Comparison of ENCODE assay signal across 22 mouse cellular contexts in genomic region chr10:32796215-32796614, GRCm38 (mm10).
DNase-seq lines count a peak whose midpoint lies in the region; ATAC-seq and TF ChIP-seq lines count a peak whose summit lies in the region.
"Had no signal": no experiment of that assay in that cellular context is flagged by ENCODE, and none has a peak within 500 bp of the region (broad histone marks: within the 10 kb centered on the region; RNA-seq: fewer than 3 reads in every experiment).

No protein-coding gene starts in this region.

- WGBS in forebrain, embryonic 13.5 days: 71% methylated on average over 2 of the region's 2 CpGs
- WGBS in forebrain, embryonic 10.5 days: 68% methylated on average over 2 of the region's 2 CpGs

- H3K27ac ChIP-seq in forebrain, embryonic 13.5 days: no peak overlapping the region
- no peak overlapping the region for H3K27ac ChIP-seq in forebrain, embryonic 10.5 days
- H3K27ac ChIP-seq in left cerebral cortex, adult 2 months: no peak overlapping the region
- H3K27ac ChIP-seq: gastrocnemius, adult 2 months; hindbrain, embryonic 12.5 days; hindbrain, embryonic 15.5 days had no signal

- H3K4me2 ChIP-seq in forebrain, embryonic 13.5 days: no peak overlapping the region
- H3K4me2 ChIP-seq: heart, embryonic 11.5 days; hindbrain, embryonic 12.5 days; hindbrain, embryonic 15.5 days had no signal

- H3K9ac ChIP-seq in forebrain, embryonic 13.5 days: no peak overlapping the region
- H3K9ac ChIP-seq: hindbrain, embryonic 12.5 days; hindbrain, embryonic 15.5 days had no signal

- no peak overlapping the region for H3K4me3 ChIP-seq in forebrain, embryonic 13.5 days
- H3K4me3 ChIP-seq in forebrain, embryonic 10.5 days: no peak overlapping the region
- H3K4me3 ChIP-seq in left cerebral cortex, adult 2 months: no peak overlapping the region
- H3K4me3 ChIP-seq: gastrocnemius, adult 2 months; hindbrain, embryonic 12.5 days; hindbrain, embryonic 15.5 days had no signal

- no peaks in the 10 kb centered on the region for H3K27me3 ChIP-seq in forebrain, embryonic 13.5 days
- H3K27me3 ChIP-seq in forebrain, embryonic 10.5 days (ENCODE audit: poor library complexity, severe bottlenecking): no peaks in the 10 kb centered on the region
- H3K27me3 ChIP-seq: hindbrain, embryonic 12.5 days; hindbrain, embryonic 15.5 days had no signal

- no peaks in the 10 kb centered on the region for H3K36me3 ChIP-seq in forebrain, embryonic 13.5 days (ENCODE audit: poor library complexity, severe bottlenecking)
- H3K36me3 ChIP-seq in forebrain, embryonic 10.5 days (replicated peaks): no peaks in the 10 kb centered on the region
- H3K36me3 ChIP-seq: hindbrain, embryonic 12.5 days; hindbrain, embryonic 15.5 days had no signal

- no peaks in the 10 kb centered on the region for H3K9me3 ChIP-seq in forebrain, embryonic 13.5 days (replicated peaks)
- no peaks in the 10 kb centered on the region for H3K9me3 ChIP-seq in forebrain, embryonic 10.5 days
- H3K9me3 ChIP-seq: hindbrain, embryonic 12.5 days; hindbrain, embryonic 15.5 days had no signal

- ATAC-seq in forebrain, embryonic 13.5 days: peak; percentile 50; the same call in 1 of the 2 replicates
- peak; percentile 72 for ATAC-seq in frontal cortex, adult (ENCODE audit: low TSS enrichment)
- ATAC-seq: activated CD4-positive, CD25-positive, alpha-beta regulatory T cell, adult 4 months; intestine, postnatal 0 days had no signal

- intact Hi-C loops in left cerebral cortex, postnatal 25 days (cut with DNase I): no loop called here
- intact Hi-C loops in left cerebral cortex, adult 2 months (cut with DNase I): no loop called here

- no peak for TF ChIP-seq CTCF in left cerebral cortex, adult 2 months (IDR thresholded peaks at IDR 0.05)

- DNase-seq in forebrain, embryonic 10.5 days (ENCODE audit: extremely low spot score, low spot score): no peak
- DNase-seq in frontal cortex, postnatal 14 days (ENCODE audit: low spot score in 2 of 2): no peak
- DNase-seq in left cerebral cortex, postnatal 25 days (ENCODE audit: low spot score in 2 of 2): peak; percentile 6 to 49
- no peak for DNase-seq in left cerebral cortex, adult 2 months (ENCODE audit: extremely low spot score in 1 of 2, low spot score in 2 of 2)
- peak; percentile 34 for DNase-seq in telencephalon, adult 2 months (ENCODE audit: low read depth, low spot score)
- DNase-seq in right cerebral cortex, postnatal 36 days (ENCODE audit: low spot score in 2 of 2): no peak
- DNase-seq: adrenal gland, adult 8-10 months; adrenal gland, postnatal 36 days; cerebellum, adult 11-12 months; cerebellum, adult 8-10 months; cerebellum, postnatal 10 days; cerebellum, postnatal 36 days; gastrocnemius, adult 2 months; gastrocnemius, postnatal 14 days; heart, adult 11 months had no signal

- H3K4me1 ChIP-seq in forebrain, embryonic 13.5 days: no peaks in the 10 kb centered on the region
- no peaks in the 10 kb centered on the region for H3K4me1 ChIP-seq in forebrain, embryonic 10.5 days
- H3K4me1 ChIP-seq: hindbrain, embryonic 12.5 days; hindbrain, embryonic 15.5 days had no signal

Comparison
In these comparisons a context has a peak if more than half of its experiments do, and no peak if none do; other contexts are left out.
1. DNase-seq: peak in left cerebral cortex, postnatal 25 days (2 of 2) and telencephalon, adult 2 months (single experiment); none in forebrain, embryonic 10.5 days (single experiment), frontal cortex, postnatal 14 days (0 of 2), left cerebral cortex, adult 2 months (0 of 2) and right cerebral cortex, postnatal 36 days (0 of 2).